Mouse (Mus musculus) testis, adult 2 months (tissue): ENCODE results near the gene Nxn.

ENCODE experiments used
- CTCF ChIP-seq: fragments of 200-500 bp; IDR thresholded peaks from 2 replicates; pipeline ENCODE4 v1.5.1; 2012; ENCODE audit warnings: low read depth, mild to moderate bottlenecking, inconsistent platforms, low read length, moderate library complexity; ENCODE audit not compliant: control insufficient read depth, insufficient read depth, insufficient replicate concordance
- POLR2A ChIP-seq: fragments of 200-500 bp; IDR thresholded peaks from 2 replicates; pipeline ENCODE4 v1.6.1; 2012; ENCODE audit warnings: low read depth, mild to moderate bottlenecking, inconsistent platforms, low read length, moderate library complexity; ENCODE audit not compliant: control insufficient read depth

- no peak for TF ChIP-seq CTCF
- no peak for TF ChIP-seq POLR2A
These were observed 13.9 kb downstream of the Nxn start for GRCm38 (mm10) chr11:76385017-76385416.
